10 mouse cellular contexts compared by ENCODE assay signal in the genomic region with DNA sequence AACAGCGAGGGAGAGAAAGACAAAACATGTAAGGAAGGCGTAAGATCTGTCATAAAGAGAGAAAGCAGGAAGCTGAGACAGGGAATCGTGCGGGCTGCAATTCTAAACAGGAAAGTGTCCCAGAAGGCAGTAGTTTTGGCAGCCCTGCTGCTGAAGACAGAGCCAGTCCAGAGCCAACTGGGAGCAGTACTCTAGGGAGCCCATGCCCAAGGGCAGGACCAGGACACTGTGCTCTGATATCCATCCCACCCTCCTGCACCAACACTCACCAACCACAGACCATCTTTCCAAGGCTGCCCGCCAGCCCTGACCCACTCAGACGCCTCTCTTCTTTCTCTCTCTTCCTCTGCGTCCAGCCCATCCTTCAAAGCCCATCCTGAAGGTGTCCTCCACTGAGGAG. TPM values are rescaled to one million over a fixed set of nuclear protein-coding genes. Genes with fewer than 3 reads are reported as not detected.
DNase-seq lines count a peak whose midpoint lies in the region; ATAC-seq and TF ChIP-seq lines count a peak whose summit lies in the region.
"Had no signal": no experiment of that assay in that cellular context is flagged by ENCODE, and none has a peak within 500 bp of the region (broad histone marks: within the 10 kb centered on the region; RNA-seq: fewer than 3 reads in every experiment).

No protein-coding gene starts in this region.

- H3K36me3 ChIP-seq in hindbrain, embryonic 12.5 days, result no peaks in the 10 kb centered on the region
- no peaks in the 10 kb centered on the region for H3K36me3 ChIP-seq in hindbrain, embryonic 11.5 days (ENCODE audit: control insufficient read depth, insufficient read depth, low read length)
- H3K36me3 ChIP-seq in G1E (replicated peaks), result peaks cover 64% of the 10 kb centered on the region
- H3K36me3 ChIP-seq in embryonic facial prominence, embryonic 13.5 days, result peaks cover 19% of the 10 kb centered on the region
- peaks cover 17% of the 10 kb centered on the region; the same call in 1 of the 2 replicates for H3K36me3 ChIP-seq in limb, embryonic 12.5 days

- WGBS in hindbrain, embryonic 12.5 days, result 79% methylated on average over 7 of the region's 7 CpGs
- WGBS in hindbrain, embryonic 11.5 days, result 86% methylated on average over 7 of the region's 7 CpGs
- 72% methylated on average over 7 of the region's 7 CpGs for WGBS in embryonic facial prominence, embryonic 13.5 days
- 78% methylated on average over 7 of the region's 7 CpGs for WGBS in limb, embryonic 12.5 days

- ATAC-seq in hindbrain, embryonic 12.5 days (ENCODE audit: low FRiP score), result no peak
- no peak for ATAC-seq in hindbrain, embryonic 11.5 days (ENCODE audit: low FRiP score)
- no peak for ATAC-seq in G1E (ENCODE audit: extremely low read depth, insufficient number of reproducible peaks, low FRiP score, poor library complexity, severe bottlenecking)
- no peak for ATAC-seq in embryonic facial prominence, embryonic 13.5 days (ENCODE audit: insufficient number of reproducible peaks, insufficient read depth, low FRiP score, low TSS enrichment, low read depth)
- no peak for ATAC-seq in limb, embryonic 12.5 days (ENCODE audit: insufficient number of reproducible peaks, insufficient read depth, low FRiP score, low TSS enrichment, low read depth)
- ATAC-seq in CD4-positive, CD25-positive, alpha-beta regulatory T cell, adult 4 months, result no peak

- DNase-seq in hindbrain, embryonic 11.5 days (ENCODE audit: low spot score), result no peak
- no peak for DNase-seq in G1E (ENCODE audit: low spot score)
- DNase-seq in gastrocnemius, postnatal 25 days, result no peak
- DNase-seq in embryo, embryonic 10.5 days (ENCODE audit: low spot score), result no peak
- DNase-seq: layer of hippocampus, postnatal 36 days; midbrain, embryonic 14.5 days had no signal

- H3K4me2 ChIP-seq in hindbrain, embryonic 12.5 days (replicated peaks), result no peak overlapping the region
- no peak overlapping the region for H3K4me2 ChIP-seq in hindbrain, embryonic 11.5 days (replicated peaks; ENCODE audit: low read depth, low read length)
- peak overlapping the region; percentile 26; the same call in 1 of the 2 replicates for H3K4me2 ChIP-seq in embryonic facial prominence, embryonic 13.5 days
- H3K4me2 ChIP-seq in limb, embryonic 12.5 days, result no peak overlapping the region

- H3K4me1 ChIP-seq in hindbrain, embryonic 12.5 days, result peaks cover 44% of the 10 kb centered on the region
- peaks cover 4% of the 10 kb centered on the region; the same call in 1 of the 2 replicates for H3K4me1 ChIP-seq in hindbrain, embryonic 11.5 days (replicated peaks; ENCODE audit: control insufficient read depth, insufficient read depth, low read length)
- H3K4me1 ChIP-seq in G1E (ENCODE audit: insufficient read depth, low read depth, low read length), result peaks cover 94% of the 10 kb centered on the region
- H3K4me1 ChIP-seq in embryonic facial prominence, embryonic 13.5 days, result peaks cover 83% of the 10 kb centered on the region
- peaks cover 52% of the 10 kb centered on the region for H3K4me1 ChIP-seq in limb, embryonic 12.5 days (replicated peaks)

- H3K4me3 ChIP-seq in hindbrain, embryonic 12.5 days, result no peak overlapping the region
- no peak overlapping the region for H3K4me3 ChIP-seq in hindbrain, embryonic 11.5 days (ENCODE audit: low read depth, low read length)
- peak overlapping the region; percentile 22; the same call in 1 of the 2 replicates for H3K4me3 ChIP-seq in G1E (ENCODE audit: low read depth, low read length)
- no peak overlapping the region for H3K4me3 ChIP-seq in embryonic facial prominence, embryonic 13.5 days
- no peak overlapping the region for H3K4me3 ChIP-seq in limb, embryonic 12.5 days (replicated peaks)

- H3K9ac ChIP-seq in hindbrain, embryonic 12.5 days, result 0 out of 2 replicates have a peak overlapping the region, but pooled peaks have one; percentile 13
- H3K9ac ChIP-seq in hindbrain, embryonic 11.5 days (ENCODE audit: low read depth, low read length), result no peak overlapping the region
- H3K9ac ChIP-seq in embryonic facial prominence, embryonic 13.5 days, result peak overlapping the region; percentile 46
- no peak overlapping the region for H3K9ac ChIP-seq in limb, embryonic 12.5 days (replicated peaks)

- no peak overlapping the region for H3K27ac ChIP-seq in hindbrain, embryonic 12.5 days
- no peak overlapping the region for H3K27ac ChIP-seq in hindbrain, embryonic 11.5 days (ENCODE audit: low read depth, low read length)
- H3K27ac ChIP-seq in embryonic facial prominence, embryonic 13.5 days, result peak overlapping the region; percentile 78
- peak overlapping the region; percentile 43 for H3K27ac ChIP-seq in limb, embryonic 12.5 days

- no peaks in the 10 kb centered on the region for H3K9me3 ChIP-seq in hindbrain, embryonic 12.5 days (replicated peaks)
- no peaks in the 10 kb centered on the region for H3K9me3 ChIP-seq in hindbrain, embryonic 11.5 days (ENCODE audit: control insufficient read depth, low read length)
- no peaks in the 10 kb centered on the region for H3K9me3 ChIP-seq in G1E (replicated peaks)
- H3K9me3 ChIP-seq in embryonic facial prominence, embryonic 13.5 days, result no peaks in the 10 kb centered on the region
- no peaks in the 10 kb centered on the region for H3K9me3 ChIP-seq in limb, embryonic 12.5 days

- no peaks in the 10 kb centered on the region; the same call in 1 of the 2 replicates for H3K27me3 ChIP-seq in hindbrain, embryonic 12.5 days
- no peaks in the 10 kb centered on the region for H3K27me3 ChIP-seq in hindbrain, embryonic 11.5 days (ENCODE audit: control insufficient read depth, insufficient read depth, low read length)
- no peaks in the 10 kb centered on the region for H3K27me3 ChIP-seq in G1E (ENCODE audit: insufficient read depth, low read length)
- no peaks in the 10 kb centered on the region for H3K27me3 ChIP-seq in embryonic facial prominence, embryonic 13.5 days
- no peaks in the 10 kb centered on the region for H3K27me3 ChIP-seq in limb, embryonic 12.5 days

- no peak for TF ChIP-seq CTCF in G1E (IDR thresholded peaks at IDR 0.05; ENCODE audit: low read depth, low read length)

RNA-seq across cellular contexts. Expression of gene Prdm11, which starts 5.1 kb away (rescaled TPM):
- polyA plus RNA-seq in hindbrain, embryonic 12.5 days (2016; fragmentation: Nextera tagmentation; extraction: Ambion mirVana), result 2.9 and 3.6 TPM in 2 replicates
- 1.5 and 2.2 TPM in 2 replicates for polyA plus RNA-seq in hindbrain, embryonic 11.5 days (2014; fragmentation: Nextera tagmentation; extraction: Ambion mirVana)
- 69.1 and 87.1 TPM in 2 replicates for total RNA-seq in G1E (2014; fragmentation: Nextera tagmentation)
- 33.8 and 34.4 TPM in 2 replicates for total RNA-seq in G1E (2017)
- polyA plus RNA-seq in G1E (2012), result 122 and 125 TPM in 2 replicates
- polyA plus RNA-seq in embryonic facial prominence, embryonic 13.5 days (2015; fragmentation: Nextera tagmentation; extraction: Ambion mirVana), result 7.8 and 8.7 TPM in 2 replicates
- 6.1 and 7.2 TPM in 2 replicates for polyA plus RNA-seq in limb, embryonic 12.5 days (2016; fragmentation: Nextera tagmentation; extraction: Ambion mirVana)
- 1 to 10 TPM; 1.8 to 2.1 TPM for polyA plus RNA-seq in CD4-positive, CD25-positive, alpha-beta regulatory T cell, adult 4 months (2017; shearing (Covaris generic))
- total RNA-seq in gastrocnemius, postnatal 25 days (2021), result 1 to 10 TPM; 1.2 to 1.3 TPM

Comparison
In these comparisons a context has a peak if more than half of its experiments do, and no peak if none do; other contexts are left out.
1. H3K9ac ChIP-seq: peak in hindbrain, embryonic 12.5 days (single experiment) and embryonic facial prominence, embryonic 13.5 days (single experiment); none in hindbrain, embryonic 11.5 days (single experiment) and limb, embryonic 12.5 days (single experiment).
2. H3K27ac ChIP-seq: peak in embryonic facial prominence, embryonic 13.5 days (single experiment) and limb, embryonic 12.5 days (single experiment); none in hindbrain, embryonic 12.5 days (single experiment) and hindbrain, embryonic 11.5 days (single experiment).
3. RNA of gene Prdm11, which starts 5.1 kb away (polyA plus RNA-seq): 122 to 125 TPM in G1E; 7.8 to 8.7 TPM in embryonic facial prominence, embryonic 13.5 days, 6.1 to 7.2 TPM in limb, embryonic 12.5 days, 2.9 to 3.6 TPM in hindbrain, embryonic 12.5 days, 1.5 to 2.2 TPM in hindbrain, embryonic 11.5 days and 1.8 to 2.1 TPM in CD4-positive, CD25-positive, alpha-beta regulatory T cell, adult 4 months; every median in the first group is over 10 times any median in the second.